Mouse (Mus musculus): Measurements from ENCODE around the gene Slc36a2.

DNA sequence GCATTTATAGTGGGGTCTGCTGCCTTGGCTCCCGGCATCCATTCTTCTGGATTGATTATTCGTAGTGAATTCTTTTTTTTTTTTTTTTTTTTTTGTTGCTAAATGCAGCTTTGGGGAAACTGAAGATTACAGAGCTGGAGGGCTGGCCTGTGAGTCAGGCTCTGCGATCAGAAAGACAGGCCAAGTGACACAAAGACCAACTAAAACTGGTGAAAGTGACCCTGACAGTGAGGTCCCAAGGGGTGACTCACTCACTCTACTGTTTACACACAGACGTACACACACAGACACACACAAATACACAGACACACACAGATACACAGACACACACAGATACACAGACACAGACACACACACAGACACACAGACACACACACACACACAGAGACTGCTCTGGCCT, 14.4 kb downstream of the Slc36a2 start:
- no peak for TF ChIP-seq CTCF (IDR thresholded peaks at IDR 0.05; ENCODE audit: low read depth)
- TF ChIP-seq EP300 (IDR thresholded peaks at IDR 0.05; ENCODE audit: low read depth): no peak
